Mouse (Mus musculus) neural tube, embryonic 14.5 days (tissue): Measurements from ENCODE around the gene Flrt3. TPM values are rescaled to one million over a fixed set of nuclear protein-coding genes. Genes with fewer than 3 reads are reported as not detected.

Experiments used
- ATAC-seq: fragments of 200-750 bp; cut with Nextera tagmentation; 2 replicates; pipeline ENCODE4 v1.8.0; 2017; ENCODE audit warnings: low read depth, mild to moderate bottlenecking, moderate TSS enrichment, moderate library complexity
- H3K27ac ChIP-seq: fragments of 300-500 bp; sonication (generic); 2 replicates; pipeline ENCODE4 v1.5.1; 2014; ENCODE audit warnings: low read depth, mild to moderate bottlenecking, control low read depth, low read length, moderate library complexity, mixed read lengths
- H3K27me3 ChIP-seq: fragments of 300-500 bp; sonication (generic); 2 replicates; pipeline ENCODE4 v1.6.1; 2014; ENCODE audit warnings: low read length; ENCODE audit not compliant: control insufficient read depth, insufficient read depth
- H3K36me3 ChIP-seq: fragments of 300-500 bp; sonication (generic); 2 replicates; pipeline ENCODE4 v1.6.1; 2014; ENCODE audit warnings: low read length, mixed read lengths; ENCODE audit not compliant: control insufficient read depth, insufficient read depth
- H3K4me1 ChIP-seq: fragments of 300-500 bp; sonication (generic); 2 replicates; pipeline ENCODE4 v1.6.1; 2014; ENCODE audit warnings: low read length; ENCODE audit not compliant: control insufficient read depth, insufficient read depth
- H3K4me2 ChIP-seq: fragments of 300-500 bp; sonication (generic); 2 replicates; pipeline ENCODE4 v1.6.1; 2014; ENCODE audit warnings: mild to moderate bottlenecking, low read depth, low read length, control low read depth
- H3K4me3 ChIP-seq: fragments of 300-500 bp; sonication (generic); 2 replicates; pipeline ENCODE4 v1.5.1; 2014; ENCODE audit warnings: low read depth, low read length, control low read depth, mixed read lengths
- H3K9ac ChIP-seq: fragments of 300-500 bp; sonication (generic); replicated peaks from 2 replicates; pipeline ENCODE4 v1.6.1; 2014; ENCODE audit warnings: low read depth, mild to moderate bottlenecking, control low read depth, low read length, mixed read lengths
- H3K9me3 ChIP-seq: fragments of 300-500 bp; sonication (generic); 2 replicates; pipeline ENCODE4 v1.6.1; 2016; ENCODE audit warnings: low read length; ENCODE audit not compliant: control insufficient read depth
- WGBS: fragments of 180-500 bp; shearing (Covaris S2); extraction: QIAGEN DNeasy Blood & Tissue Kit; methylation state at CpG from one replicate; pipeline ENCODE4 v1.1.7; 2014; 5-methylcytosine and 5-hydroxymethylcytosine counted together
- polyA plus RNA-seq: library from polyadenylated mRNA; unstranded; fragments of >200 nt; fragmentation: Nextera tagmentation; extraction: Ambion mirVana; gene quantifications from 2 replicates; pipeline ENCODE4 v1.2.1, GENCODE M21; 2014

Flrt3 gene
- polyA plus RNA-seq, 1 experiment from 2014 or later: 53.4 TPM

- peak overlapping the region; percentile 56 for H3K4me3 ChIP-seq
- 40% methylated on average over 13 of the region's 13 CpGs for WGBS
- H3K4me1 ChIP-seq: peaks cover 8% of the 10 kb centered on the region; the same call in 1 of the 2 replicates
- H3K36me3 ChIP-seq: no peaks in the 10 kb centered on the region
- peak overlapping the region; percentile 61 for H3K4me2 ChIP-seq
- H3K9me3 ChIP-seq: no peaks in the 10 kb centered on the region
- no peak overlapping the region for H3K27ac ChIP-seq
- H3K9ac ChIP-seq: peak overlapping the region; percentile 42; the same call in 1 of the 2 replicates
- H3K27me3 ChIP-seq: no peaks in the 10 kb centered on the region
- no peak for ATAC-seq
Observed at GRCm38 (mm10) chr2:140667261-140668047, 3.8 kb downstream of the Flrt3 start.

GRCm38 (mm10) chr2:140666846-140667245 lies 4.4 kb downstream of the Flrt3 start:
- Histone ChIP-seq H3K4me2 (peak overlapping the region; percentile 61), H3K27ac (no peak overlapping the region), H3K9me3 (no peaks in the 10 kb centered on the region), H3K9ac (peak overlapping the region; percentile 42), H3K4me1 (peaks cover 8% of the 10 kb centered on the region; the same call in 1 of the 2 replicates), H3K4me3 (peak overlapping the region; percentile 56), H3K36me3 (no peaks in the 10 kb centered on the region), H3K27me3 (no peaks in the 10 kb centered on the region)
- WGBS: 35% methylated on average over 7 of the region's 7 CpGs
- no peak for ATAC-seq

- H3K27ac ChIP-seq: no peak overlapping the region
- H3K4me2 ChIP-seq: no peak overlapping the region
- no peaks in the 10 kb centered on the region for H3K9me3 ChIP-seq
- 92% methylated on average over 4 of the region's 4 CpGs for WGBS
- peaks cover 13% of the 10 kb centered on the region; the same call in 1 of the 2 replicates for H3K36me3 ChIP-seq
- H3K4me3 ChIP-seq: no peak overlapping the region
- ATAC-seq: no peak
- no peaks in the 10 kb centered on the region for H3K27me3 ChIP-seq
- H3K9ac ChIP-seq: no peak overlapping the region
- peaks cover 8% of the 10 kb centered on the region; the same call in 1 of the 2 replicates for H3K4me1 ChIP-seq
Observed at GRCm38 (mm10) chr2:140664381-140664780, 6.9 kb downstream of the Flrt3 start.

GRCm38 (mm10) chr2:140662673-140663072 lies 8.6 kb downstream of the Flrt3 start:
- H3K4me2 ChIP-seq: no peak overlapping the region
- WGBS: 83% methylated on average over 5 of the region's 5 CpGs
- no peaks in the 10 kb centered on the region for H3K27me3 ChIP-seq
- no peak for ATAC-seq
- peaks cover 13% of the 10 kb centered on the region; the same call in 1 of the 2 replicates for H3K36me3 ChIP-seq
- H3K27ac ChIP-seq: no peak overlapping the region
- no peaks in the 10 kb centered on the region for H3K9me3 ChIP-seq
- H3K9ac ChIP-seq: no peak overlapping the region
- H3K4me1 ChIP-seq: peaks cover 6% of the 10 kb centered on the region; the same call in 1 of the 2 replicates
- no peak overlapping the region for H3K4me3 ChIP-seq

- no peaks in the 10 kb centered on the region for H3K36me3 ChIP-seq
- H3K4me2 ChIP-seq: no peak overlapping the region
- WGBS: 30% methylated on average over 2 of the region's 2 CpGs
- no peak overlapping the region for H3K9ac ChIP-seq
- H3K27ac ChIP-seq: no peak overlapping the region
- H3K4me1 ChIP-seq: no peaks in the 10 kb centered on the region
- no peak for ATAC-seq
- no peaks in the 10 kb centered on the region for H3K27me3 ChIP-seq
- H3K4me3 ChIP-seq: no peak overlapping the region
- H3K9me3 ChIP-seq: no peaks in the 10 kb centered on the region
Observed at GRCm38 (mm10) chr2:140653978-140654377, 17.3 kb downstream of the Flrt3 start.

GRCm38 (mm10) chr2:140653481-140653880 lies 17.8 kb downstream of the Flrt3 start:
- no peak for ATAC-seq
- Histone ChIP-seq H3K27me3 (no peaks in the 10 kb centered on the region), H3K36me3 (no peaks in the 10 kb centered on the region)

GRCm38 (mm10) chr2:140621730-140622337 lies 49.4 kb downstream of the Flrt3 start:
- H3K27ac ChIP-seq: no peak overlapping the region
- whole genome bisulfite sequencing: 79% methylated on average over 2 of the region's 2 CpGs
- H3K36me3 ChIP-seq: no peaks in the 10 kb centered on the region
- ATAC-seq: no peak
- no peaks in the 10 kb centered on the region for H3K27me3 ChIP-seq
- H3K4me3 ChIP-seq: no peak overlapping the region
- no peak overlapping the region for H3K9ac ChIP-seq
- H3K4me1 ChIP-seq: no peaks in the 10 kb centered on the region
- H3K9me3 ChIP-seq: no peaks in the 10 kb centered on the region
- no peak overlapping the region for H3K4me2 ChIP-seq

More at GRCm38 (mm10) chr2:140653481-140653880, 17.8 kb downstream of the Flrt3 start:
- Histone ChIP-seq H3K27ac (no peak overlapping the region), H3K4me2 (no peak overlapping the region), H3K9me3 (no peaks in the 10 kb centered on the region), H3K9ac (no peak overlapping the region), H3K4me1 (no peaks in the 10 kb centered on the region), H3K4me3 (no peak overlapping the region)

- H3K4me2 ChIP-seq: no peak overlapping the region
- no peak for ATAC-seq
- no peaks in the 10 kb centered on the region for H3K36me3 ChIP-seq
- H3K27ac ChIP-seq: no peak overlapping the region
- H3K9me3 ChIP-seq: no peaks in the 10 kb centered on the region
- no peak overlapping the region for H3K4me3 ChIP-seq
- H3K4me1 ChIP-seq: no peaks in the 10 kb centered on the region
- no peaks in the 10 kb centered on the region for H3K27me3 ChIP-seq
- H3K9ac ChIP-seq: no peak overlapping the region
- 79% methylated on average over 2 of the region's 2 CpGs for WGBS
Observed at GRCm38 (mm10) chr2:140615451-140615850, 55.8 kb downstream of the Flrt3 start.
